Mouse (Mus musculus) G1E (cell line): ENCODE data around the gene Emc10.

ENCODE experiments used
- CTCF ChIP-seq: IDR thresholded peaks from 2 replicates; pipeline ENCODE4 v1.5.1; 2012; ENCODE audit warnings: low read depth, low read length, inconsistent platforms, mixed read lengths
- TAL1 ChIP-seq: conservative IDR thresholded peaks from 2 replicates; pipeline ENCODE4 v1.6.1; 2012; ENCODE audit warnings: low read depth, low read length, inconsistent platforms, mixed read lengths

DNA sequence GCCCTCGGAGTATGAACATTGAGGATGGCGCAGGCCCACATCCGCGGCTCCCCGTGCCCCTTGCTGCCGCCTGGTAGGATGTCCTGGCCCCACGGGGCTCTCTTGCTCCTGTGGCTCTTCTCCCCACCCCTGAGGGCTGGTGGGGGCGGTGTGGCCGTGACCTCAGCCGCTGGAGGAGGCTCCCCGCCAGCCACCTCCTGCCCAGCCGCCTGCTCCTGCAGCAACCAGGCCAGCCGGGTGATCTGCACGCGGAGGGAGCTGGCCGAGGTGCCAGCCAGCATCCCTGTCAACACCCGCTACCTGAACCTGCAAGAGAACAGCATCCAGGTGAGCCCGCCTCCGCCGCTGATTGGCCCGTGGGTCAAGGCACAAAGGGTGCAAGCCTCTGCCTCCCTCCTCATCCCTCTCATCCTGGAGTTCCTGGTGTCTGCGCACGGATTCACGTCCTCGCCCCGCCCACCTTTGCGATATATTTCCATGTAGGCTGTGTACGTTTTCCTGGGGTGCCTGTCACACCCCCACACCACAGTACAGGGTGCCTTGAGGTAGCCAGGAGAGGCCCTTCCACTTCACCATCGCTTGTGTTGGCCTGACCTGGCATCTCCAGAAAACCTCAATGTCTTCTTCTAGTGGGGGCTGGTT lies 51.3 kb downstream of the Emc10 start:
- TF ChIP-seq CTCF, result no peak
- TF ChIP-seq TAL1, result no peak
